ENCODE assay signal across 12 mouse cellular contexts in the genomic region with DNA sequence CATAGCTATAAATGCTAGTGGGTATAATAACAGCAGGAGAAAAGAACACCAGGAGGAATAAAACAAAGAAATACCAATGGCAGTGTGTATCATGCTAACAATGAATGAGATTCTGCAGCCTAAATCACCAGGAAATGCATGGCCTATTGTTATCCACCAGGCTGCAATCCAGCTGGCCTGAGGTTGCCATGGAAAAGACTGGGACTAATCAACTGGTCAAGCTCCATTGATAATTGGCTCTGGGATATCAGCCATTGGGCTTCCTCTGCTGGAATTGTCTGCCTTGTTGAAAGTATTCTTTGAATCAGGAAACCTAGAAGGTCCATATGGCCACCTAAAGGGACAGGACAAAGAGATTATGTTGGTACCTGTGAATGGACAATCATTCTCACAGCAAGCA.
A peak's percentile ranks its signal among the peaks of the same experiment; 100 is the strongest.
DNase-seq lines count a peak whose midpoint lies in the region; ATAC-seq lines count a peak whose summit lies in the region.
"Had no signal": no experiment of that assay in that cellular context is flagged by ENCODE, and none has a peak within 500 bp of the region (broad histone marks: within the 10 kb centered on the region; RNA-seq: fewer than 3 reads in every experiment).

No protein-coding gene starts in this region.

- H3K27me3 ChIP-seq in forebrain, embryonic 13.5 days, result no peaks in the 10 kb centered on the region
- no peaks in the 10 kb centered on the region for H3K27me3 ChIP-seq in kidney, embryonic 14.5 days (ENCODE audit: control insufficient read depth, insufficient read depth, low read length)
- H3K27me3 ChIP-seq in heart, embryonic 12.5 days (replicated peaks), result no peaks in the 10 kb centered on the region
- H3K27me3 ChIP-seq: limb, embryonic 15.5 days; lung, embryonic 15.5 days had no signal

- H3K4me3 ChIP-seq in forebrain, embryonic 13.5 days, result no peak overlapping the region
- H3K4me3 ChIP-seq in kidney, embryonic 14.5 days (ENCODE audit: low read length), result no peak overlapping the region
- no peak overlapping the region for H3K4me3 ChIP-seq in heart, embryonic 12.5 days
- H3K4me3 ChIP-seq: limb, embryonic 15.5 days; lung, embryonic 15.5 days had no signal

- no peaks in the 10 kb centered on the region for H3K9me3 ChIP-seq in forebrain, embryonic 13.5 days (replicated peaks)
- H3K9me3 ChIP-seq in kidney, embryonic 14.5 days (ENCODE audit: control insufficient read depth, low read length), result no peaks in the 10 kb centered on the region
- no peaks in the 10 kb centered on the region for H3K9me3 ChIP-seq in heart, embryonic 12.5 days (replicated peaks)
- H3K9me3 ChIP-seq: G1E; limb, embryonic 15.5 days; lung, embryonic 15.5 days had no signal

- H3K27ac ChIP-seq in forebrain, embryonic 13.5 days, result no peak overlapping the region
- no peak overlapping the region for H3K27ac ChIP-seq in kidney, embryonic 14.5 days (ENCODE audit: low read depth, low read length)
- H3K27ac ChIP-seq in heart, embryonic 12.5 days (ENCODE audit: poor library complexity, severe bottlenecking), result no peak overlapping the region
- H3K27ac ChIP-seq: limb, embryonic 15.5 days; lung, embryonic 15.5 days had no signal

- ATAC-seq in forebrain, embryonic 13.5 days, result 0 out of 2 replicates have a peak, but pooled peaks have one; percentile 48
- no peak for ATAC-seq in kidney, embryonic 14.5 days (ENCODE audit: low FRiP score, low TSS enrichment)
- ATAC-seq in heart, embryonic 12.5 days (ENCODE audit: insufficient number of reproducible peaks, low FRiP score), result no peak
- ATAC-seq: activated CD4-positive, CD25-positive, alpha-beta regulatory T cell, adult 4 months had no signal

- no peak overlapping the region for H3K4me2 ChIP-seq in forebrain, embryonic 13.5 days
- H3K4me2 ChIP-seq in kidney, embryonic 14.5 days (replicated peaks; ENCODE audit: low read depth, low read length), result no peak overlapping the region
- no peak overlapping the region for H3K4me2 ChIP-seq in heart, embryonic 12.5 days
- H3K4me2 ChIP-seq: limb, embryonic 15.5 days; lung, embryonic 15.5 days had no signal

- H3K36me3 ChIP-seq in forebrain, embryonic 13.5 days (ENCODE audit: poor library complexity, severe bottlenecking), result no peaks in the 10 kb centered on the region
- no peaks in the 10 kb centered on the region for H3K36me3 ChIP-seq in kidney, embryonic 14.5 days (ENCODE audit: control insufficient read depth, insufficient read depth, low read length)
- no peaks in the 10 kb centered on the region for H3K36me3 ChIP-seq in heart, embryonic 12.5 days
- H3K36me3 ChIP-seq: G1E; limb, embryonic 15.5 days; lung, embryonic 15.5 days had no signal

- peaks cover 4% of the 10 kb centered on the region; the same call in 1 of the 2 replicates for H3K4me1 ChIP-seq in forebrain, embryonic 13.5 days
- H3K4me1 ChIP-seq in kidney, embryonic 14.5 days (ENCODE audit: control insufficient read depth, insufficient read depth, low read length), result no peaks in the 10 kb centered on the region
- H3K4me1 ChIP-seq in heart, embryonic 12.5 days (replicated peaks), result no peaks in the 10 kb centered on the region
- H3K4me1 ChIP-seq: limb, embryonic 15.5 days; lung, embryonic 15.5 days had no signal

- no peak overlapping the region for H3K9ac ChIP-seq in forebrain, embryonic 13.5 days
- no peak overlapping the region for H3K9ac ChIP-seq in kidney, embryonic 14.5 days (ENCODE audit: low read depth, low read length)
- no peak overlapping the region for H3K9ac ChIP-seq in heart, embryonic 12.5 days
- H3K9ac ChIP-seq: limb, embryonic 15.5 days; lung, embryonic 15.5 days had no signal

- DNase-seq in heart, adult 11 months, result peak; percentile 84
- no peak for DNase-seq in heart, adult 18-20 months
- peak; percentile 65 for DNase-seq in mesoderm, embryonic 11.5 days (ENCODE audit: low read depth, low spot score)
- peak; percentile 86 for DNase-seq in retina, postnatal 1 day
- DNase-seq in urinary bladder, adult 18-20 months (ENCODE audit: low spot score in 2 of 2), result no peak

Comparison
In these comparisons a context has a peak if more than half of its experiments do, and no peak if none do; other contexts are left out.
1. DNase-seq: peak in heart, adult 11 months (single experiment), mesoderm, embryonic 11.5 days (single experiment) and retina, postnatal 1 day (single experiment); none in heart, adult 18-20 months (0 of 2) and urinary bladder, adult 18-20 months (0 of 2).